In the genomic region with DNA sequence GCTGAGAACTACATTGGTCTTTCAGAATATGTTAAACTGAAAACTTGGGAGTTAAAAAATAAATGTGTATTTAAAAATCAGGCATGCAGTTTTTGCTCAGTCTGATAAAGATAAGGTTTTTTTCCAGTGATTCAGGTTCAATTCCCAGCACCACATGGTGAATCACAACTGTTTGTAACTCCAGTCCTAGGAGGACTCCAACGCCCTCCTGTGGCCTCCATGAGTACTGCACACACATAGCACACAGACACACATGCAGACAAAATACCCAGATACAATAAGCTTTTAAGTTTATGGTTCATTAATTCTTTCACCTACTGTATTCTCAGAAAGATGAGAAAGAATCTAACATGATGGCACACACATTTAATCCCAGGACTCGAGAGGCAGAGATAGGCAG, we compare ENCODE assay signal across 22 mouse cellular contexts.
DNase-seq lines count a peak whose midpoint lies in the region; ATAC-seq and TF ChIP-seq lines count a peak whose summit lies in the region.
"Had no signal": no experiment of that assay in that cellular context is flagged by ENCODE, and none has a peak within 500 bp of the region (broad histone marks: within the 10 kb centered on the region; RNA-seq: fewer than 3 reads in every experiment).

No protein-coding gene starts in this region.

- H3K4me1 ChIP-seq in CH12.LX (ENCODE audit: control insufficient read depth in 1 of 2, insufficient read depth in 2 of 2) (peaks cover 0 to 13% of the 10 kb centered on the region in 2 experiments; a peak in 1 of 4 replicates), MEL (ENCODE audit: control insufficient read depth in 1 of 2, insufficient read depth in 2 of 2, low read length in 2 of 2) (peaks cover 0 to 13% of the 10 kb centered on the region in 2 experiments; a peak in 3 of 4 replicates)
- H3K4me1 ChIP-seq in embryonic facial prominence, embryonic 10.5 days: no peaks in the 10 kb centered on the region
- H3K4me1 ChIP-seq: heart, embryonic 12.5 days; hindbrain, embryonic 13.5 days; limb, embryonic 12.5 days; liver, embryonic 15.5 days; neural tube, embryonic 13.5 days had no signal

- TF ChIP-seq POLR2A in CH12.LX (IDR thresholded peaks at IDR 0.05; ENCODE audit: low read depth, low read length) (no peak), MEL (IDR thresholded peaks at IDR 0.05; ENCODE audit: control insufficient read depth in 1 of 2, insufficient read depth in 1 of 2, low read depth in 1 of 2, low read length in 2 of 2, poor library complexity in 1 of 2) (no peak)

- H3K27me3 ChIP-seq in CH12.LX (replicated peaks): no peaks in the 10 kb centered on the region
- H3K27me3 ChIP-seq in MEL (ENCODE audit: control insufficient read depth in 1 of 2, insufficient read depth in 2 of 2, low read length in 2 of 2): no peaks in the 10 kb centered on the region
- H3K27me3 ChIP-seq in embryonic facial prominence, embryonic 10.5 days (replicated peaks; ENCODE audit: low read depth, poor library complexity, severe bottlenecking): no peaks in the 10 kb centered on the region
- H3K27me3 ChIP-seq: heart, embryonic 12.5 days; hindbrain, embryonic 13.5 days; limb, embryonic 12.5 days; liver, embryonic 15.5 days; neural tube, embryonic 13.5 days had no signal

- no peak overlapping the region for H3K27ac ChIP-seq in gastrocnemius, adult 2 months
- no peak overlapping the region for H3K27ac ChIP-seq in left cerebral cortex, adult 2 months
- H3K27ac ChIP-seq in CH12.LX (ENCODE audit: insufficient read depth, low read depth): no peak overlapping the region
- no peak overlapping the region for H3K27ac ChIP-seq in MEL (ENCODE audit: control insufficient read depth, low read depth, low read length)
- H3K27ac ChIP-seq in embryonic facial prominence, embryonic 10.5 days (replicated peaks): no peak overlapping the region
- H3K27ac ChIP-seq: hindbrain, embryonic 13.5 days; limb, embryonic 12.5 days; liver, embryonic 15.5 days; macrophage; neural tube, embryonic 13.5 days had no signal

- peaks cover 7 to 65% of the 10 kb centered on the region in 2 experiments for H3K36me3 ChIP-seq in CH12.LX (replicated peaks in 1 of 2; ENCODE audit: control insufficient read depth in 1 of 2, insufficient read depth in 1 of 2, low read length in 1 of 2)
- H3K36me3 ChIP-seq in MEL (ENCODE audit: control insufficient read depth in 1 of 2, insufficient read depth in 2 of 2, low read length in 2 of 2): peaks cover 0 to 13% of the 10 kb centered on the region in 2 experiments; a peak in 2 of 4 replicates
- peaks cover 87% of the 10 kb centered on the region for H3K36me3 ChIP-seq in embryonic facial prominence, embryonic 10.5 days (replicated peaks)

- H3K79me2 ChIP-seq in CH12.LX (replicated peaks; ENCODE audit: control insufficient read depth, extremely low read depth, insufficient read depth, poor library complexity, severe bottlenecking) (no peaks in the 10 kb centered on the region), MEL (ENCODE audit: control insufficient read depth, insufficient read depth, low read length, poor library complexity) (no peaks in the 10 kb centered on the region)

- H3K9me3 ChIP-seq in CH12.LX (replicated peaks; ENCODE audit: low read length): peaks cover 4% of the 10 kb centered on the region
- no peaks in the 10 kb centered on the region for H3K9me3 ChIP-seq in MEL (replicated peaks; ENCODE audit: insufficient read depth, low read length)
- H3K9me3 ChIP-seq in embryonic facial prominence, embryonic 10.5 days: peaks cover 4% of the 10 kb centered on the region; the same call in 1 of the 2 replicates
- H3K9me3 ChIP-seq: heart, embryonic 12.5 days; hindbrain, embryonic 13.5 days; liver, embryonic 15.5 days had no signal

- TF ChIP-seq CTCF in gastrocnemius, adult 2 months (IDR thresholded peaks at IDR 0.05): peak; percentile 42
- TF ChIP-seq CTCF in left cerebral cortex, adult 2 months (IDR thresholded peaks at IDR 0.05): peak; percentile 47
- peak; percentile 25 to 40; a peak in 3 of 4 replicates for TF ChIP-seq CTCF in CH12.LX (conservative IDR thresholded peaks at IDR 0.05 in 1 of 2, IDR thresholded peaks at IDR 0.05 in 1 of 2; ENCODE audit: low read depth in 2 of 2, low read length in 2 of 2)
- TF ChIP-seq CTCF in MEL (IDR thresholded peaks at IDR 0.05 in 2 of 3, conservative IDR thresholded peaks at IDR 0.05 in 1 of 3; ENCODE audit: control insufficient read depth in 1 of 3, insufficient read depth in 1 of 3, low read depth in 2 of 3, low read length in 3 of 3, poor library complexity in 1 of 3, severe bottlenecking in 1 of 3): peak; percentile 15 to 37 (median 32); a peak in 4 of 6 replicates

- DNase-seq in gastrocnemius, adult 2 months: no peak
- DNase-seq in gastrocnemius, postnatal 25 days: no peak
- no peak for DNase-seq in left cerebral cortex, adult 2 months (ENCODE audit: extremely low spot score in 1 of 2, low spot score in 2 of 2)
- no peak for DNase-seq in left cerebral cortex, postnatal 4 days
- no peak for DNase-seq in CH12.LX (ENCODE audit: extremely low read depth)
- DNase-seq in MEL (ENCODE audit: low read depth, low spot score): no peak
- no peak for DNase-seq in embryonic facial prominence, embryonic 10.5 days (ENCODE audit: low spot score)
- DNase-seq: adrenal gland, adult 8-10 months; cerebellum, postnatal 14 days; heart, postnatal 14 days; kidney, adult 11 months; kidney, postnatal 14 days; right cerebral cortex, adult 18-20 months; thymus, postnatal 25 days had no signal

- TF ChIP-seq EP300 in CH12.LX (IDR thresholded peaks at IDR 0.05; ENCODE audit: low read length): no peak
- no peak for TF ChIP-seq EP300 in MEL (IDR thresholded peaks at IDR 0.05; ENCODE audit: low read depth in 1 of 2, low read length in 2 of 2)

- no peak for ATAC-seq in megakaryocyte, adult 5-6 weeks (ENCODE audit: poor library complexity, severe bottlenecking)

- dilution Hi-C loops in CH12.LX (cut with MboI; ENCODE audit: extremely low pct_ligation_motif_present, extremely low pct_unique_long_range_greater_than_20kb, low sequenced_read_pairs): no loop called here

- H3K9ac ChIP-seq in CH12.LX (ENCODE audit: insufficient read depth, low read depth) (no peak overlapping the region), MEL (ENCODE audit: control insufficient read depth, low read depth, low read length, poor library complexity, severe bottlenecking) (no peak overlapping the region)
- H3K9ac ChIP-seq: heart, embryonic 12.5 days; hindbrain, embryonic 13.5 days; limb, embryonic 12.5 days; liver, embryonic 15.5 days; neural tube, embryonic 13.5 days had no signal

- in situ Hi-C loops in CH12.LX (cut with MboI; ENCODE audit: low pct_ligation_motif_present, low pct_unique_long_range_greater_than_20kb, low sequenced_read_pairs): no loop called here

- no peak overlapping the region for H3K4me3 ChIP-seq in gastrocnemius, adult 2 months
- no peak overlapping the region for H3K4me3 ChIP-seq in left cerebral cortex, adult 2 months
- no peak overlapping the region for H3K4me3 ChIP-seq in CH12.LX (replicated peaks in 1 of 3; ENCODE audit: low read depth in 2 of 3, low read length in 2 of 3, poor library complexity in 1 of 3)
- H3K4me3 ChIP-seq in MEL (ENCODE audit: control insufficient read depth in 1 of 2, insufficient read depth in 1 of 2, low read depth in 2 of 2, low read length in 2 of 2): no peak overlapping the region
- H3K4me3 ChIP-seq in embryonic facial prominence, embryonic 10.5 days: no peak overlapping the region
- H3K4me3 ChIP-seq: heart, embryonic 12.5 days; hindbrain, embryonic 13.5 days; limb, embryonic 12.5 days; liver, embryonic 15.5 days; neural tube, embryonic 13.5 days had no signal

- WGBS in embryonic facial prominence, embryonic 10.5 days: 88% methylated on average over 2 of the region's 2 CpGs

- intact Hi-C loops in gastrocnemius, adult 2 months (cut with DNase I): loop anchor here (1.0 kb wide), 1 partner anchor 250 kb away; no protein-coding TSS in a partner anchor
- intact Hi-C loops in left cerebral cortex, adult 2 months (cut with DNase I): no loop called here
- intact Hi-C loops in left cerebral cortex, postnatal 4 days (cut with DNase I): loop anchor here (5.0 kb wide), 1 partner anchor 258 kb away; no protein-coding TSS in a partner anchor

- H3K4me2 ChIP-seq in CH12.LX (ENCODE audit: insufficient read depth, low read depth, poor library complexity, severe bottlenecking): no peak overlapping the region
- H3K4me2 ChIP-seq: heart, embryonic 12.5 days; hindbrain, embryonic 13.5 days; limb, embryonic 12.5 days; liver, embryonic 15.5 days; midbrain, embryonic 11.5 days; neural tube, embryonic 13.5 days had no signal

- TF ChIP-seq RAD21 in CH12.LX (IDR thresholded peaks at IDR 0.05; ENCODE audit: low read depth, low read length) (no peak), MEL (IDR thresholded peaks at IDR 0.05; ENCODE audit: low read depth, low read length) (no peak)

TF ChIP-seq in CH12.LX, 34 proteins besides CTCF, POLR2A, EP300 and RAD21 (continues in another document):
- TF ChIP-seq GABPA (IDR thresholded peaks at IDR 0.05; ENCODE audit: insufficient replicate concordance, low read depth, low read length): no peak
- no peak for TF ChIP-seq KAT2A (IDR thresholded peaks at IDR 0.05; ENCODE audit: insufficient replicate concordance, low read length)
- TF ChIP-seq ZC3H11A (IDR thresholded peaks at IDR 0.05; ENCODE audit: low read depth, low read length): no peak
- no peak for TF ChIP-seq BHLHE40 (IDR thresholded peaks at IDR 0.05; ENCODE audit: low read depth, low read length)
- TF ChIP-seq IRF4 (IDR thresholded peaks at IDR 0.05; ENCODE audit: low read depth, low read length): no peak
- TF ChIP-seq USF2 (conservative IDR thresholded peaks at IDR 0.05; ENCODE audit: low read depth, low read length): no peak
- TF ChIP-seq MEF2A (IDR thresholded peaks at IDR 0.05; ENCODE audit: borderline replicate concordance, low read depth, low read length): no peak
- no peak for TF ChIP-seq SMC3 (IDR thresholded peaks at IDR 0.05; ENCODE audit: low read depth, low read length)
- no peak for TF ChIP-seq ELF1 (IDR thresholded peaks at IDR 0.05; ENCODE audit: low read depth, low read length)

TF ChIP-seq in MEL, 35 proteins besides CTCF, POLR2A, EP300 and RAD21:
- 0 out of 2 replicates have a peak, but pooled peaks have one; percentile 12 for TF ChIP-seq SMC3 (IDR thresholded peaks at IDR 0.05; ENCODE audit: low read depth, low read length)
- TF ChIP-seq POLR2AphosphoS2 (IDR thresholded peaks at IDR 0.05; ENCODE audit: low read length): no peak
- no peak for TF ChIP-seq KAT2A (conservative IDR thresholded peaks at IDR 0.05; ENCODE audit: low read depth, low read length)
